Mouse (Mus musculus) cerebellum, adult (tissue): Measurements from ENCODE around the gene Cyp2d34.

Experiments
- ATAC-seq: cut with Nextera tagmentation; 2 replicates; pipeline ENCODE4 v1.9.2; 2017; ENCODE audit warnings: mild to moderate bottlenecking, moderate library complexity, mixed read lengths; ENCODE audit not compliant: insufficient number of reproducible peaks, low FRiP score, low TSS enrichment

Gene Cyp2d34

DNA sequence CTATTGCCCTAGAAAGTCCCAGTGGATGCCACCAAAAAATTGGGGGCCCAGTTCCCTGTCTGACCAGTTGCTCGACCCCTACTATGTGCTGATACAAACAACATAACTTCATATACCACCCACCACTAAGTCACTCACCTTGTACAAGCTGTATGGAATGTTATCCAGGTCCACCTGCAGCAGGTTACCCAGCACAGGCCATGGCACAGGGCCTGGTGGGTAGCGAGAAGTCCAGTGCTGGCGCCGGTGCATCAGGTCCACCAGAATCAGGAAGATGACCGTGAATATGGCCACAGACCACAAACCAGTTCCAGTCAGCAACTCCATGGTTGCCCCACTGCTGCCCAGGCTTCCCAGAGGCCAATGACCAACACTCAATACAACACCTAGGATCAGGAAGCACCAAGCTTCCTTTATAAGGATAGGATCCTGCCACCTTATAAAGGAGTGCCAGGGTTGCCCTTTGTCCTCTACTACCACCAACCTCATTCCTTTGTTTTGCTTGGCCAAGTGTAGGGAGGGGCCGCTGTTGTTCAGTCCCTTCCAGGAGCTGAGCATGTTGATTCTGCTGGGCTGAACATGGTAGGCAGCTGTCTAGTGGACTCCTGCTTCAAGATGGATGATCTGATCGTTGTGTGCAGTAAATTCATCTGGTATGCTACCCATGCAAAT lies at the start of gene Cyp2d34:
Cyp2d34 (minus strand) TSS at position 416 of the 672 bp plus-strand sequence.
- ATAC-seq, result no peak

DNA sequence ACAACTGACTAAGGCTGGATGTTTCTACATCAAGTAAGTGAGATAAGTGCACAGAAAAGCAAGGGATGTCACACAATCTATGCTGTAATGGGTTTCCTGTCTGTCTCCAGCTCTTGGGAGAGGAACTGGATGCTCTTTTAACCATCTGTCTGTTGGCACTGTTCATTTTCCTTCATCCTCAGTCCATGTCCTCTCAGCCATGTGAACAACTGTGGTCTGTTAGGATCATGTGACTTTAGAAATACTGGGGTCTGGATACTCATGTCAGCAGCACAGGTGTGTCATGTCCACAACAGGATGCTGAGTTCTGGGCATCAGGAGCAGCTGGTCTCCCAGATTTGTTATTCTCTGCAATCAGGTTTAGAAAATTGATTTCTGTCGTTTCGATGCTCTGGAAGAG lies 35.6 kb upstream of the Cyp2d34 start:
- no peak for ATAC-seq

- ATAC-seq, result no peak
These were observed 23.6 kb upstream of the Cyp2d34 start for GRCm38 (mm10) chr15:82644371-82644770.

DNA sequence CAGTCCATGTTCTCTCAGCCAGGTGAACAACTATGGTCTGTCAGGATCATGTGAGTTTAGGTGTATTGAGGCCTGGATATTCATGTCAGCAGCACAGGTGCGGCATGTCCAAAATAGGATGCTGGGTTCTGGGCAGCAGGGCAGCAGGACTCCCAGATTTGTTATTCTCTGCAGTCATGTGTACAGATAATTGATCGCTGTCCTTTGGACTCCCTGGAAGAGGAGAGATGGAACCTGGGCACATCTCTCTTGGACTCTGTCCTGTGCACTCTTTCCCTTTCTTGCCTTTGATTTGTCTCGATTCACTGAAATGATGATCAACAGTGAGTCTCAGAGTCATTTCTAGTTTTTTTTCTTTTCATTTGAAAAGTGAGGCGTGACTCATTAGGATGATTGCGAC lies 23.0 kb upstream of the Cyp2d34 start:
- ATAC-seq, result no peak

GRCm38 (mm10) chr15:82642771-82643170 lies 22.0 kb upstream of the Cyp2d34 start:
- no peak for ATAC-seq

GRCm38 (mm10) chr15:82641921-82642320 lies 21.2 kb upstream of the Cyp2d34 start:
- no peak for ATAC-seq

DNA sequence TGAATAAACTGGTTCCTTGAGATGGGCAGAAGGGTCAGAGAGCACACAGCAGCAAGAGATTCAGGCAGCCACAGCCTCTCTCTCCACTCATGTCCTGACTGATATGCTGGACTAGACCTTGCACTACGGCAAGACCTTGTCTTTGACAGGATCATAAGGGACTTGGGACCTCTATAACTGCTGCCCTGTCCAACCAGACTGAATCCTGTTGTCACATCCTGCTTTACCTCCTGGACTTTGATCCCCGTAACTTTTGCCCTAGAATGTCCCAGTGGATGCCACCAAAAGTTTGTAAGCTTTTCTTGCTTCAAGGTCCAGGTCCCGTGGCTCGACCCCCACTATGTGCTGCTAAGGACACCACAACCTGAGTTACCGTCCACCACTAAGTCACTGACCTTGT lies 20.6 kb upstream of the Cyp2d34 start:
- ATAC-seq, result no peak

DNA sequence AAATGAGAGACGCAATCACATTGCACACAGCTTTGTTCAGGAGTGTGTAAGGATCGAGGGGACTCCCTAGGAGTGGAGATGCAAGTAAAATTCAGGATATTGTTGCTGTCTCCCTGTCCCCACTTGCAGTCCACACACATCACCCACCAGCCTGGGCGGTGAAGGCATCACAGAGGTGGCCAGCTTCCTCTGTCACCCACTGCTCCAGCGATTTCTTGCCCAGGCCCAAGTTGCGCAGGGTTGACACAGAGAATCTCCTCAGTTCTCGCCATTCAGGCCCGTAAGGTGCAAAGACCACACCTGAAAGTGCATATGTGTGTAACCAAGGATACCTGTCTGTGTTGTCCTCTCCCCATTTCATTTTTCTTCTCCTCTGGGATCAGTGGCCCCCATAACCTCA lies 19.5 kb upstream of the Cyp2d34 start:
- ATAC-seq, result no peak

DNA sequence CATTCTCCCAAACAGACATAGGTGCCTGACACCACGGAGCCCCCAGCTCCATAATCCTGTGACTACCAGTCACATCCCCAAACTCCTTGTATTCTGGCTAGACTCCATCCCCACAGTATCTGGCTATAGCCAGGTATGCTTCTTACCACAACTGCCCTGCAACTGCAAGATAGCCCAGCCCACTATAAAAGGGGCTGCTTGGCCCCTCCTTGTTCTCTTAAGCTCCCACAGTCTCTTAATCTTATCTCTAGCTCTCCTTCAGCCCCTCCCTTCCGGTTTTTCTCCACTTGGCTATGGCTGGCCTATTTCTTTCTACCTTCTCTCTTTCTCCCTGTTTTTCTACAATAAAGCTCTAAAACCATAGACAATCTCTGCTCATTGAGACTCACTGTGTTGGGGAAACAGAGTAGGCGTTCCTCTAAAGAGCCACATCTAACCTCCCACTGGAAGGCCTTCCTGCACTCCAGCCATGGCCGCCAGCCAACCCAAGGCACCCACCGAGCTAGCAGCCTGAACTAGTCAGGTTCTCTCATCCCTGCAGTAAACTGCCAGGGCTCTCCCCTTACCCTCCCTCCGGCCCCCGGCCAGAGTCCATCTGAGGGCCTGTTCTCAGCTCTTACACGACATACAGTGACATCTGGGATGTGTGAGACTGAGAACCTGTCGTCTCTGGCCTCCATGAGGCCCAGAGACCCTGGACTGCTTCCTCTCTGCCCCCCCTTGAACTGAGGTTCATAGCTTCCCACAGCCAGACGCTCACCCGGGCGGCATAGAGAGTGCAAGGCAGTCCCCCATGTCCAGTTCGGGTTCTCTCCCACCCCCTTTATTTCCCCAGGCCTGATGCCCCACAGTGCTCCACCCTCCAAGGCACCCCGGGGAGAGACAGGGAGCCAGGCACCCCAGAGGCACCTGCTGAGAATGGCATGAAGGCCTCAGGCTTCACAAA lies 16.7 kb upstream of the Cyp2d34 start:
- no peak for ATAC-seq

- no peak for ATAC-seq
These were observed 14.2 kb upstream of the Cyp2d34 start for GRCm38 (mm10) chr15:82634976-82635375.

DNA sequence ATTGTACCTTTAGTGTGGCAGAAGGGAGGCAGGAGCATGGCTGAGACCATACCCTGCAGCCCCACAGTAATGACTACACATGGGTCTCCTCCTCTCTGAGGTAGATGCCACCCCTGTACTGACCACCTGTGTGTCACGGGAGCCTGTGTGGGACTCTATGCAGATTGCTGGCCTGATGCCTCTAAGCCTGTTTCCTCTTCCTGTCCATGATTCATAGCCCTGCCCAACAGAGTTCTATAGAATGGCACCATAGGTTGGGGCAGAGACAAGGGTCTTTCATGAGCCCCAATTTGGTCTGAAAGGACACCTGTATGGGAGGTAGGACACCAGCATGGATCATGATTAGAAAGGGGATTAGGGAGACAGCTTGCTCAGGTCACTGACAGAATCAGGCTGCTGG lies 1.2 kb upstream of the Cyp2d34 start:
- ATAC-seq, result no peak

DNA sequence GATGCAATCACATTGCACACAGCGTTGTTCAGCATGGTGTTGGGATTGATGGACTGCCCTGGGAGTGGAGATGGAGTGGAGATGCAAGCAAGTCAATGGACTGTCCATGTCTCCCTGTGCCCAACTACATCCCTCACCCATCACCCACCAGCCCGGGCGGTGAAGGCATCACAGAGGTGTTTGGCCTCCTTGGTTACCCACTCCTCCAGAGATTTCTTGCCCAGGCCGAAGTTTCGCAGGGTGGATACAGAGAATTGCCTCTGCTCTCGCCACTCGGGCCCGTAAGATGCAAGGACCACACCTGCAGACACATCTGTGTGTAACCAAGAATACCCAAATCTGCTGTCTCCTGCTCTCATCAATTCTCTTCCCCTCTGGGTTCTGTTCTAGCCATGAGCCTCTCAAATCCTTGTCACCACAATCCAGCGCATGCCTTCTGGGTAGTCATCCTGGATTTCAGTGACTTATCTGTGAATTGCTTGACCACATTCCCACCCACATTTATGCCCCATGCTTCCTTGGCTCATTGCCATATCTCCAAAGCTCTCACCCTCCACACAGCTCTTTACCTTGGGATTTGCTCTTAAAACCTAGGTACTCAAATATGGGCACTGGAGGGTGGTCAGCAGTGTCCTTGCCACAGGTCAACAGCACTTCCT lies 2.3 kb downstream of the Cyp2d34 start:
- no peak for ATAC-seq

DNA sequence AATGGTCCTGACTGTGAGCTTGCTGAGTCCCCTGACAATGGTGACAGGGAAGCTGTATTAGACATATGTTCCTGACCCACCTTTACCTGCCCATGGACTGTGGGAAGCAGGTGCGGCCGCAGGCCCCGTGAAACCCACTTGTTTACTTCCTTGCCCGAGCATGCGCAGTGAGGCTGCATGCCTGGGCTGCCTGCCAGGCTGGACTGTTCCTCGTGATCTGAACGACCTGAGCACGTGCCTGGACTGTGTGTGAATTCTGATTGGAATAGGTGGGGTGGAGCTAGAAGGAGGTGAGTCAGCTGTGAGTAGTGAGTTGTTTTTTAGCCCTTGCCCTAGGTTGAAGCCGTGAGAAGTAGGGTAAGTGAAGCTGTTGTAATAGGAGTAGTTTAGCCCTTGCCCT lies 38.1 kb downstream of the Cyp2d34 start:
- ATAC-seq, result no peak

- ATAC-seq, result no peak
These were observed 41.7 kb downstream of the Cyp2d34 start for GRCm38 (mm10) chr15:82579071-82579470.

DNA sequence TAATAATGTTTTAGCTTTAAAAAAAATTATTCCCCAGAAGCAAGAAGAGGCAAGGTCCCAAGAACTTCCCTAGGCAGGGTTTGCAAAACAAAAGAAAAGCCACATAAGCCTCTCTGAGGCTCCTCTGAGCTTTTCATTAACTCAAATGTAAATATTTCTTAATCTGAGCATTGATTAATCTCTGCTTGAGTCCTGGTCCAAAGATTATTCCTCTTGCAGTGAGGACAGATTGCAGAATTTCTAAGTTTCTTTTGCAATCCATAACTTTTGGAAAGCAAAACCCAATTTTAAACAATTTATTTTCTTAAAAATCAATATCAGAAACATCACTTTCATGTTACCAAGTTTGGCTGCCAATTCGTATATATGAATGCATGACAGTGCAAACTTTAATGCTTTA lies 47.9 kb downstream of the Cyp2d34 start:
- ATAC-seq, result no peak
